In genomic region chr16:89835551-89835950, GRCm38 (mm10) we compare ENCODE assay signal across 17 mouse cellular contexts.
A peak's percentile ranks its signal among the peaks of the same experiment; 100 is the strongest.
DNase-seq lines count a peak whose midpoint lies in the region; ATAC-seq and TF ChIP-seq lines count a peak whose summit lies in the region.
"Had no signal": no experiment of that assay in that cellular context is flagged by ENCODE, and none has a peak within 500 bp of the region (broad histone marks: within the 10 kb centered on the region; RNA-seq: fewer than 3 reads in every experiment).

No protein-coding gene starts in this region.

- no peaks in the 10 kb centered on the region for H3K36me3 ChIP-seq in lung, postnatal 0 days (ENCODE audit: insufficient read depth, low read length)
- peaks cover 8% of the 10 kb centered on the region for H3K36me3 ChIP-seq in neural tube, embryonic 15.5 days

- no peaks in the 10 kb centered on the region; the same call in 1 of the 2 replicates for H3K4me1 ChIP-seq in lung, postnatal 0 days (ENCODE audit: insufficient read depth, low read depth, low read length)
- 0 out of 2 replicates have a peak, but pooled peaks cover 5% of the 10 kb centered on the region for H3K4me1 ChIP-seq in neural tube, embryonic 15.5 days

- no peaks in the 10 kb centered on the region for H3K9me3 ChIP-seq in lung, postnatal 0 days (ENCODE audit: low read length)
- H3K9me3 ChIP-seq in neural tube, embryonic 15.5 days (replicated peaks), result no peaks in the 10 kb centered on the region
- H3K9me3 ChIP-seq: embryonic facial prominence, embryonic 13.5 days had no signal

- H3K27me3 ChIP-seq in lung, postnatal 0 days (replicated peaks; ENCODE audit: insufficient read depth, low read length), result no peaks in the 10 kb centered on the region
- H3K27me3 ChIP-seq in neural tube, embryonic 15.5 days (replicated peaks), result no peaks in the 10 kb centered on the region
- H3K27me3 ChIP-seq: embryonic facial prominence, embryonic 13.5 days had no signal

- no peak for TF ChIP-seq CTCF in lung, postnatal 0 days (IDR thresholded peaks at IDR 0.05)

- DNase-seq in lung, postnatal 0 days (ENCODE audit: low spot score), result no peak
- DNase-seq in lung, postnatal 25 days (ENCODE audit: low spot score), result no peak
- peak; percentile 24 for DNase-seq in thymus, postnatal 14 days
- DNase-seq in thymus, postnatal 25 days, result no peak
- no peak for DNase-seq in cerebellum, adult 18-20 months
- no peak for DNase-seq in heart, postnatal 10 days
- DNase-seq: cerebellum, adult 9-10 months; heart, adult 18-20 months; kidney, adult 8-10 months; kidney, postnatal 36 days; liver; liver, postnatal 0 days; spleen, adult 18-20 months; thymus, adult 2 months had no signal

- H3K27ac ChIP-seq in lung, postnatal 0 days (ENCODE audit: low read length), result no peak overlapping the region
- H3K27ac ChIP-seq in neural tube, embryonic 15.5 days (replicated peaks), result no peak overlapping the region
- H3K27ac ChIP-seq: embryonic facial prominence, embryonic 13.5 days had no signal

- peak; percentile 67 for ATAC-seq in lung, postnatal 0 days
- ATAC-seq in activated CD4-positive, CD25-positive, alpha-beta regulatory T cell, adult 4 months, result peak; percentile 53
- ATAC-seq in neural tube, embryonic 15.5 days (ENCODE audit: low FRiP score), result no peak
- ATAC-seq: liver, postnatal 0 days had no signal

- H3K4me3 ChIP-seq in lung, postnatal 0 days (ENCODE audit: low read depth, low read length), result no peak overlapping the region
- no peak overlapping the region for H3K4me3 ChIP-seq in neural tube, embryonic 15.5 days (replicated peaks)
- H3K4me3 ChIP-seq: embryonic facial prominence, embryonic 13.5 days had no signal

- H3K9ac ChIP-seq in lung, postnatal 0 days (replicated peaks; ENCODE audit: low read depth), result no peak overlapping the region
- H3K9ac ChIP-seq in neural tube, embryonic 15.5 days (replicated peaks), result no peak overlapping the region
- H3K9ac ChIP-seq: embryonic facial prominence, embryonic 13.5 days; liver, postnatal 0 days had no signal

- TF ChIP-seq EP300 in lung, postnatal 0 days (IDR thresholded peaks at IDR 0.05), result 0 out of 2 replicates have a peak, but pooled peaks have one; percentile 24

- whole genome bisulfite sequencing in lung, postnatal 0 days, result 64% methylated on average over 7 of the region's 7 CpGs
- 79% methylated on average over 7 of the region's 7 CpGs for WGBS in neural tube, embryonic 15.5 days

- H3K4me2 ChIP-seq in lung, postnatal 0 days (replicated peaks; ENCODE audit: low read depth, low read length), result no peak overlapping the region
- no peak overlapping the region for H3K4me2 ChIP-seq in neural tube, embryonic 15.5 days
- H3K4me2 ChIP-seq: embryonic facial prominence, embryonic 13.5 days had no signal

- intact Hi-C loops in heart, postnatal 10 days (cut with DNase I), result no loop called here
